Mouse (Mus musculus) inflammation-experienced regulatory T-cells, adult 6 months (primary cell): ENCODE measurements around the gene AU022751. TPM values are rescaled to one million over a fixed set of nuclear protein-coding genes. Genes with fewer than 3 reads are reported as not detected.
"Not testable (repeated sequence)": the region's sequence is repeated elsewhere in the genome, so short reads cannot be mapped to it uniquely, and the experiment has no call there.

Experiments used
- ATAC-seq: one replicate; pipeline ENCODE4 v1.8.0; 2017
- polyA plus RNA-seq, 3 experiments: library from polyadenylated mRNA; unstranded; fragments of 100-300 nt; shearing (Covaris generic); gene quantifications; one replicate each; pipeline ENCODE4 v1.2.1; 2017

The AU022751 gene
- not detected for polyA plus RNA-seq

DNA sequence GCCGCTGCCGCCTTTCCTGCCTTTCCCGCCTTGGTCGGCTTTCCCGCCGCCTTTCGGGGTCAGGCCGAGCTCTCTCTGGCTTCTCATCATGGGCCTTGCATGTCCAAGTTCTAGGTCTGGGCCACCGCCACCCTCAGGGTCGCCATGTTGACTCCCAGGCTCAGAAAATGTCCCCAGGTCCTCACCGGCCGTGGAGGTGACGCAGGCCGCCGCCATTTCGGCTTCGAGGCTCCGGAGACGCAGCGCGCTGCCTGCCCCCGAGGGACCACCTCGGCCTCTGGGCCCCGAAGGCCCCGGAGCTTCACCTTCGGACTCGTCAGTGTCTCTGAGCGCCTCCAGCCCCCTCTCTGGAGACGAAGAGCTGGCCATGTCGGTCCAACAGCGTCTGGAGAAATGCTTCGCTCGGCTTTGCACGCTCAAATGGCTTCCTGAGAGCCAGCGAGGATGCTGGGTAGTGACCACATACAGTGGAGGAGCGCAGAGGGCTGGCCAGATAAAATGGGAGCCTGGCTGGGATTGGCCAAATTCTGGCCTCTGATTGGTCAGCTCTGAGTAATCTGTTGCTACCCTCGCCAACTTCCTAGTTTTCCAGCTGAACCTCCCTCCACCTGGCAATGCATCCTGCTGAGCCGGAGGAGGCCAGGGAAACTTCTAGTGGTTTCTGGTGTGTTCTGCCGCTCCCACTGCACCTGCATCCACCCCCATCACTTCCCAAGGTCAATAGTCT, at the start of gene AU022751:
Gene AU022751, minus strand, starts transcription at position 466 of the 727 bp plus-strand sequence.
- no peak for ATAC-seq

GRCm38 (mm10) chrX:6091996-6092757, 9.0 kb upstream of the AU022751 start:
- ATAC-seq, result no peak

DNA sequence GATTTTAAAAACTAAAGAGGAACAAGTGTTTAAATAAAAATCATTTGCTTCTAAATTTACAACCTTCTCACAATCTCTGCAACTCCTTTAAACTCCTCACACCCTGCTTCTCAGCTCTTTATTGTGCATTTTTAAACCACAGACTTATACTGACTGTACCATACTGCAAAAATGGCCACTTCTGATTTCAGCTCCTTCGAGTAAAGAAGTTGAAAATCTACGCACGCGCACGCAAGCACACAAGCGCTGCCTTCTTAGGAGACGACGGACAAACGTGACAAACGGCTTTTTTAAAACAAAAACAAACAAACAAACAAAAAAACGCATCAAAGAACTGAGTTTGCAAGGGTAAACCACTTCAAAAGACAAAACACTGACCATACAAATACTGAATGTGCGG, 8.3 kb upstream of the AU022751 start:
- no peak for ATAC-seq

DNA sequence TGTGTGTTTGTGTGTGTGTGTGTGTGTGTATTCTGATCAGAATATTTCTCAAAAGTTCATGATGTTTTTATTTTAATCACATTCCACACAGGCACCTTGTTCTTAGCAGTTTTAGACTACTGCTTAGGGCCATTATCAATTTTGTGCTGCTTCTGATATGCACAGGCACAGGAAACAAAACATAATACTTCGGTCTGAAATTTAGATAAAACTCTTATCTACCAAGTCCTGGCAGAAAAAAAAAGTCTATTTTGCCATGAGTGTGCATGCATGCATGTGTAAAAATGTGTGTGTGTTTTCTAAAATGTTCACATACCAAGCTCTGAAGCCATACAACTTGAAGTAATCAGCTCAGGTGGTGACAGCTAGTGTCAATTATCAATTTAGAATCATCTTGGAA, 21.7 kb downstream of the AU022751 start:
- no peak for ATAC-seq

DNA sequence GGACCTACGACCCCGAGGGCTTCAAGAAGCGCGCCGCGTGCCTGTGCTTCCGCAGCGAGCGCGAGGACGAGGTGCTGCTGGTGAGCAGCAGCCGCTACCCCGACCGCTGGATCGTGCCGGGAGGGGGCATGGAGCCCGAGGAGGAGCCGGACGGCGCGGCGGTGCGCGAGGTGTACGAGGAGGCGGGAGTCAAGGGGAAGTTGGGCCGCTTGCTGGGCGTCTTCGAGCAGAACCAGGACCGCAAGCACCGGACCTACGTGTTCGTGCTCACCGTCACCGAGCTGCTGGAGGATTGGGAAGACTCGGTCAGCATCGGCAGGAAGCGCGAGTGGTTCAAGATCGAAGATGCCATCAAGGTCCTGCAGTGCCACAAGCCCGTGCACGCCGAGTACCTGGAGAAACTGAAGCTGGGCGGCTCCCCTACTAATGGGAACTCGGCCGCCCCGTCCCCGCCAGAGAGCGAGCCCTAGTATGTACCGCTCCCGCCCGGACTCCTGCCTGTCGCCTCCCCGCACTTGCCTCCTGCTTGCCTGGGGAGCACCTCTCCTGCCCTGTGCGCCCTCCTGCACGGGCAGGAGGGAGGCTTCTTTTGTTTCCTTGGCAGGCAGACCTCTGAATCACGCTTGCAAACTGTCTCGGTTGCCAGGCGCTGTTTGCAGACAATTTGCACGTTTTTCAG, 35.1 kb downstream of the AU022751 start:
- not testable (repeated sequence) for ATAC-seq

- not testable (repeated sequence) for ATAC-seq
These were observed 35.9 kb downstream of the AU022751 start, which contains the start of gene Nudt11 for GRCm38 (mm10) chrX:6047066-6047935. Gene Nudt11, plus strand, starts transcription at chrX:6047453.

Other genes with a start within 250 kb of the AU022751 start
- gene Nudt11, start 36.0 kb downstream of the AU022751 start, polyA plus RNA-seq, result not detected
- not detected for gene Nudt10, start 89.6 kb upstream of the AU022751 start, polyA plus RNA-seq
- not detected for gene Bmp15, start 237.3 kb upstream of the AU022751 start, polyA plus RNA-seq